Mouse (Mus musculus) heart, embryonic 15.5 days (tissue): ENCODE results near the gene Bag3. TPM values are rescaled to one million over a fixed set of nuclear protein-coding genes. Genes with fewer than 3 reads are reported as not detected.

Source experiments
- ATAC-seq: fragments of 200-750 bp; cut with Nextera tagmentation; replicated peaks from 2 replicates; pipeline ENCODE4 v1.8.0; 2017; ENCODE audit warnings: low read depth, moderate TSS enrichment; ENCODE audit not compliant: insufficient number of reproducible peaks, insufficient read depth, low FRiP score
- H3K27ac ChIP-seq: fragments of 300-500 bp; sonication (generic); 2 replicates; pipeline ENCODE4 v1.5.1; 2015; ENCODE audit warnings: mild to moderate bottlenecking, inconsistent platforms
- H3K27me3 ChIP-seq: fragments of 300-500 bp; sonication (generic); 2 replicates; pipeline ENCODE4 v1.6.1; 2015; ENCODE audit warnings: inconsistent platforms
- H3K36me3 ChIP-seq: fragments of 300-500 bp; sonication (generic); 2 replicates; pipeline ENCODE4 v1.6.1; 2015; ENCODE audit warnings: mild to moderate bottlenecking, inconsistent platforms
- H3K4me1 ChIP-seq: fragments of 300-500 bp; sonication (generic); replicated peaks from 2 replicates; pipeline ENCODE4 v1.6.1; 2015; ENCODE audit warnings: inconsistent platforms
- H3K4me2 ChIP-seq: fragments of 300-500 bp; sonication (generic); 2 replicates; pipeline ENCODE4 v1.6.1; 2015; ENCODE audit warnings: inconsistent platforms, mild to moderate bottlenecking, moderate library complexity
- H3K4me3 ChIP-seq: fragments of 300-500 bp; sonication (generic); 2 replicates; pipeline ENCODE4 v1.5.1; 2015; ENCODE audit warnings: mild to moderate bottlenecking, inconsistent platforms
- H3K9ac ChIP-seq: fragments of 300-500 bp; sonication (generic); 2 replicates; pipeline ENCODE4 v1.6.1; 2015; ENCODE audit warnings: mild to moderate bottlenecking, inconsistent platforms
- H3K9me3 ChIP-seq: fragments of 300-500 bp; sonication (generic); replicated peaks from 2 replicates; pipeline ENCODE4 v1.6.1; 2016; ENCODE audit warnings: inconsistent platforms
- WGBS: fragments of 180-500 bp; shearing (Covaris S2); methylation state at CpG from one replicate; pipeline ENCODE4 v1.1.7; 2015; ENCODE audit warnings: mixed read lengths; 5-methylcytosine and 5-hydroxymethylcytosine counted together
- microRNA-seq: library from miRNA; unstranded; fragments of <30 nt; microRNA quantifications from one replicate; pipeline ENCODE4, GENCODE M21; 2016
- polyA plus RNA-seq: library from polyadenylated mRNA; unstranded; fragments of >200 nt; fragmentation: Nextera tagmentation; extraction: Ambion mirVana; gene quantifications from 2 replicates; pipeline ENCODE4 v1.2.1, GENCODE M21; 2015

The Bag3 gene
- polyA plus RNA-seq, 1 experiment from 2014 or later = 29.0 TPM

DNA sequence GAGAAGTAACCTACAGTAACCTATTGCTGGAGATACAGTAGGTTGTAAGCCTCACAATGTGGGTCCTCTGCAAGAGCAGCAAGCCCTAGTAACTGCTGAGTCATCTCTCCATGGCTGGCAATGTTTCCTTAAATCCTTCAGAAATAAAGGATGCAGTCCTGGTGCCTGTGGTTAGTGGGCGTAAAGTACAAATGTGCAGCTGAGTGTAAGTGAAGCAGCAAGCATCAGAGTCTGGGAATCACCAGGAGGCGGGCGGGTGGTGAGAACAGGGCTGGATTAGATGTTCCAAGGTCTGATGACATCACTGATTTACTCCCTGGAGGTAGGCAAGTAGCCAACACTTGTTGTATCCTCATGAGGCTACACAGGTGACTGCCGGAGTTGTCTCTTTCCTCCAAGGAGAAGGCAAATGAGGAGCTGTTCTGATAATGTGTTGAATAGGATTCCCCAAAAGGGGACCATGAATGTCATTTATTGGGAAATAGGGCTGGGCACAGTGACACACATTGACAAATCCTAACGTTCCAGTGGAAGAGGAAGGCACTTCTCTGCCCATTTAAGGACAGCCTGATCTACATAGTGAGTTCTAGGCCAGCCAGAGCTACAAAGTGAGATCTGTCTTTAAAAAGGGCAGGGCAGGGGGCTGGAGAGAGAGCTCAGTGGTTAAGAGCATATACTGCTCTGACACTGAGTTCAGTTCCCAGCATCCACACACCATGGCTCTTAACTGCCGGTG is 60.0 kb downstream of the Bag3 start:
- H3K9me3 ChIP-seq = no peaks in the 10 kb centered on the region
- H3K27ac ChIP-seq = no peak overlapping the region
- WGBS = 66% methylated on average over 6 of the region's 6 CpGs
- no peak overlapping the region for H3K4me3 ChIP-seq
- H3K4me1 ChIP-seq = peaks cover 18% of the 10 kb centered on the region
- ATAC-seq = 0 out of 2 replicates have a peak, but pooled peaks have one; percentile 22
- H3K4me2 ChIP-seq = no peak overlapping the region
- no peak overlapping the region for H3K9ac ChIP-seq
- no peaks in the 10 kb centered on the region for H3K27me3 ChIP-seq
- no peaks in the 10 kb centered on the region for H3K36me3 ChIP-seq

DNA sequence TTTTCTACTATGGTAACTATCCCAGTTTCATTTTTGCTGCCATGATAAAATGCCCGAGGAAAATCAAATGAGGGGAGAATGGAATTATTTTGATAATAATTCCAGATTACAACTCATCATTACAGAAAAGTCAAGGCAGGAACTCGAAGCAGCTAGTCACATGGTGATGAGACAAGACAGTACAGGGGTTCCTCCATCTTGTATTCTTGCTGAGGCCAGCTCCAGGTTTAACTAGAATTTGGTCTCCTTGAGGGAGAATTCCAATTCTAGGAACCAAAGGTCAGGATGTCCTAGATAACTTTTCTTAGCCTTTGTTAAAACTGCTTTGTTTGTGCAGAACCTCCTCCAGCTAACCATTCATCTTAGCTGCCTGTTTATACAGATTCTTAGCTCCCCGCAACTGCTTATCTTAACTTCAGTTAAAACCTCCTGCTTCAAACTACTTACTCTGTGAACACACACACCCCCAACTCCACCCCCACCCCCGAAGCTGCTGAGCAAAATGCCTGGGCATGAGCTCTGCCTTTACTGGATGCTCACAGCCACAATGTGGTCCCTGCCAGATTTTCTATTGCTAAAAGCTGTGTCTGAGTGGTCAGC is 64.0 kb downstream of the Bag3 start:
- Histone ChIP-seq H3K27ac (no peak overlapping the region), H3K9me3 (no peaks in the 10 kb centered on the region), H3K36me3 (no peaks in the 10 kb centered on the region), H3K4me1 (peaks cover 20% of the 10 kb centered on the region), H3K4me2 (no peak overlapping the region), H3K9ac (no peak overlapping the region), H3K4me3 (no peak overlapping the region), H3K27me3 (no peaks in the 10 kb centered on the region)
- WGBS = 48% methylated on average over 4 of the region's 4 CpGs
- no peak for ATAC-seq

DNA sequence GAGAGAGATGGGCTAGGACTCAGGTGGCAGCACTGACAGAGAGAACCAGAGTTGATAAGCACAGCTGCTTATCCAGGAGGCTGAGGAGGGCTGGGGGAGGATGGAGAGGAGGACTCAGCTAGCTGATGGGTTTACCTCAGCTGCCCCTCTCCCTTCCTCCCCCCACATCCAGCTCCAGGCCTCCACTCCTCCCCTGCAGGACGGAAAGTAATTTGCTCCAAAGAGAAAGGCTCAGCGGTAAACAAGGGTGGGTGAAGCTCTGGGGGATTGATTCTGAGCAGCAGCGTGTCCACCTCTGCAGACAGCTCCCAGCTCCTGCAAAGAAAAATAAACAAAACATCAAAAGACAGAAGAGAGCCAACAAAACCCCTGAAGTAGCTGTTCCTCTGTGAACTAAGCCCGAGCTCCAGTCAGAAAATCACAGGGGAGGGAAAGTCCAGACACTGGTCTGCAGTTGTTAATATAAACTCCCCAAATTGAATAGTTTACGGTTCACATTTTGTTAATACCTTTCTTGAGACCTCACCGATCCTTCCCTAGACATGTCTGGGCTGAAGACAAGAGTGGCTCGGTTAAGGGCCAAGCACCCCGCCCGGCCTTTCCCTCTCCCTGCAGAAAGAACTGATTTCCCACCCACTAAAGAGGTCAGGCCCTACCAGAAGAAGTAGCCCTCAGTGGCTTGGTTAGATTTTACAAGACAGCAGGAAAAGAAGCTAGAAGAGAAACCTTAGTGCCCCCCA is 68.1 kb downstream of the Bag3 start:
- no peak for ATAC-seq
- 0 out of 2 replicates have a peak overlapping the region, but pooled peaks have one; percentile 6 for H3K4me2 ChIP-seq
- H3K4me3 ChIP-seq = no peak overlapping the region
- no peak overlapping the region for H3K9ac ChIP-seq
- H3K27me3 ChIP-seq = no peaks in the 10 kb centered on the region
- H3K4me1 ChIP-seq = peaks cover 16% of the 10 kb centered on the region
- 37% methylated on average over 9 of the region's 9 CpGs for WGBS
- peak overlapping the region; percentile 38; the same call in 1 of the 2 replicates for H3K27ac ChIP-seq
- no peaks in the 10 kb centered on the region for H3K9me3 ChIP-seq
- no peaks in the 10 kb centered on the region for H3K36me3 ChIP-seq

DNA sequence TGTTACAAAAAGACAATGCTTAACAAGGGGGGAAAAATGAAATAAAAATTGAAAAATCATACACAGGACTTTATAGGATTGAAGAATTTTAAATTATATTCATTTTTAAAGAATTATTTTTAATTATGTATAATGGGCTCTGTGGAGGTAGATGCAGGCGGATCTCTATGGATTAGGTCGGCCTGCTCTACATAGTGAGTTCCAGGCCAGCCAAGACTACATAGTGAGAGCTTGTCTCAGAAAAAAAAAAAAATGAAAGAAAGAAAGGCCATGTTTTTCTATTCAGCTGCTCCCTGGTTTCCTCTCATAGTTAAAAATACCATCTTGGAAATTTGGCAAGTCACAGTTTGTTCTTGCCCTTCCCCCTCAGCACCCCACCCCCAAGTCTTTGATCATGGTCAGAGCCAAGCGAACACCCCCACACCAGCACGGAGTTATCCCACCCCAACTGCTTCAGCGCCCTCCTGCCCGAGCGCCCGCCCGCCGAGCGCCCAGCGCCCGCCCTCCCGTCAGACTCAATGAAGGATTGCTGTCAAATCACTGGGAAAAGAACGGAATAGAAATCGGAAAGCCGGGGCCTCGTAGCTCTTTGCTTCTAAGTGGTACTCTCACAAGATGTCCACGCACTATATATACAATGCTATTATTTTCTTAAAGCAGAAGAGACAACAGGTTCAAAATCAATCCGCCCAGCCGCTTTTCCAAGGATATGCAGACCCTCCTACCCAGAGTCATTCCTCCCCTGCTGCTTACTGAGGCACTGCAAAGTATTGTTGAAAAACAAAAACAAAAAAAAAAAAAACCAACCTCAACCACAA is 68.9 kb downstream of the Bag3 start:
- Histone ChIP-seq H3K27ac (peak overlapping the region; percentile 38; the same call in 1 of the 2 replicates), H3K4me3 (peak overlapping the region; percentile 31), H3K36me3 (no peaks in the 10 kb centered on the region), H3K9me3 (no peaks in the 10 kb centered on the region), H3K9ac (0 out of 2 replicates have a peak overlapping the region, but pooled peaks have one; percentile 8), H3K4me2 (peak overlapping the region; percentile 59), H3K27me3 (no peaks in the 10 kb centered on the region), H3K4me1 (peaks cover 16% of the 10 kb centered on the region)
- WGBS = 13% methylated on average over 21 of the region's 21 CpGs
- ATAC-seq = no peak

DNA sequence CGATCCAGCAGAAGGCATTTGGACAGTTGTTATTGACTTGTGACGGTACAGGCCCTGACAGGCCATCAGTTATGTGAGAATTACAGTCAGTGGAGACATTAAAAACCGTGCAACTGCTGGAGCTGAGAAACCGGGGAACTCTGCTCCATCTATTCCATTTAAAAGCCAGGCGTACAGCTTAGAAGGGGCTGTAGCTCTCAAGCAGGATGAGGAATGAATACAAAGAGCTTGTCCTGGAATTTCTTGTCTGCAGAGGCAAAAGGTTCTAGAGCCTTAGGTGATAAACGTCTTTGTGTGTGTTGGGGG is 69.5 kb downstream of the Bag3 start:
- peak overlapping the region; percentile 59; the same call in 1 of the 2 replicates for H3K4me2 ChIP-seq
- H3K9me3 ChIP-seq = no peaks in the 10 kb centered on the region
- 26% methylated on average over 6 of the region's 6 CpGs for WGBS
- H3K36me3 ChIP-seq = no peaks in the 10 kb centered on the region
- no peak for ATAC-seq
- H3K27me3 ChIP-seq = no peaks in the 10 kb centered on the region
- peaks cover 16% of the 10 kb centered on the region for H3K4me1 ChIP-seq
- H3K9ac ChIP-seq = no peak overlapping the region
- no peak overlapping the region for H3K4me3 ChIP-seq
- H3K27ac ChIP-seq = no peak overlapping the region

DNA sequence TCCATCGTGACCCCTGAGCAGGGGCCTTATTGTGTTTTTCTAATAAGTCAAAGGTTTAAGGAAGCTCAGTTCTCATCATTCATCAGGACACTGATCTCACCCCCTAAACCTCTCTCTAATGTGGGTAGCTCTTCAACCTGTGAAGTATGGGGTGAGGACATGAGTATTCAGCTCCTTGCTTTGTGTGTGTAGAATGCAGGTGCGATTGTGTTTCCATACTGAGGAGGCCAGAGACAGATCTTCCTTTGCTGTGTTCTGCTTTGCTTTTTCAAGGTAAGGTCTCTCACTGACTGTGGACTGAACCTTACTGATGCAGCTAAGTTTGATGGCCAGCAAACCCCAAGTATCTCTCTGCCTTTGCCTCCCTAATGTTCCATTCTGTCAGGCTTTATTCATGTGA is 72.9 kb downstream of the Bag3 start:
- Histone ChIP-seq H3K4me1 (peaks cover 14% of the 10 kb centered on the region), H3K27ac (no peak overlapping the region), H3K9ac (no peak overlapping the region), H3K4me2 (no peak overlapping the region), H3K9me3 (no peaks in the 10 kb centered on the region), H3K4me3 (no peak overlapping the region), H3K36me3 (no peaks in the 10 kb centered on the region), H3K27me3 (no peaks in the 10 kb centered on the region)
- 88% methylated on average over 2 of the region's 2 CpGs for WGBS
- no peak for ATAC-seq

Small RNAs within 50 kb of the gene (microRNA-seq; reads per million reads assigned to microRNA genes)
- not detected for gene Gm24365

Other genes with a start within 250 kb of the Bag3 start
- gene BC017158, start 225.4 kb upstream of the Bag3 start, polyA plus RNA-seq = 12.6 and 18.1 TPM in 2 replicates
- gene Rgs10, start 104.9 kb upstream of the Bag3 start, polyA plus RNA-seq = 8.3 and 11.8 TPM in 2 replicates
- 16.0 and 17.1 TPM in 2 replicates for gene Tial1, start 61.9 kb upstream of the Bag3 start, polyA plus RNA-seq
- gene Inpp5f, start 87.7 kb downstream of the Bag3 start, polyA plus RNA-seq = 8.8 and 13.0 TPM in 2 replicates
- gene Mcmbp, start 216.9 kb downstream of the Bag3 start, polyA plus RNA-seq = 34.9 and 39.3 TPM in 2 replicates
- 25.5 and 29.9 TPM in 2 replicates for gene Sec23ip, start 221.3 kb downstream of the Bag3 start, polyA plus RNA-seq